Mouse (Mus musculus) kidney, postnatal 14 days (tissue): Measurements from ENCODE around the gene Macrod2.
A peak's percentile ranks its signal among the peaks of the same experiment; 100 is the strongest.

Source experiments
- DNase-seq: peaks from one replicate; pipeline ENCODE4 v3.0.0; 2022; ENCODE audit warnings: mixed read lengths

Gene Macrod2

DNA sequence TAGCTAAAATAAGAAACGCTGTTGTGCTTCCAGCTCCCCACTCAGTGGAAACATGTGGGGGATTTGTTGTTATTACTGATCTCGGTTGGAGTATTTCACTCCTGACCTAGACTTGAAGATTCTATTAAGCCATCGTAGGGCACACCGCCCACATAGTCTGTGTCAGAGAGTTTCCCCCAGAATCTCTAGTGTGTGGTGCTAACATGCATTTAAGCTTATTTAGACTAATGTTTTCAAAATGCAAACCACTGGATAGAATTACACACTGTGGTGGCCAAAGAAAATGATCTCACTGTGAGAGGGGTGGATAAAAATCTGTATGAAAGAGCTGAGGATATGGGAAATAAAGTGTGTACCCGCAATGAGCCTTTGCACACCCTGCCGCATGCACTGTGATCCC lies 834.7 kb downstream of the Macrod2 start:
- DNase-seq, result no peak

DNA sequence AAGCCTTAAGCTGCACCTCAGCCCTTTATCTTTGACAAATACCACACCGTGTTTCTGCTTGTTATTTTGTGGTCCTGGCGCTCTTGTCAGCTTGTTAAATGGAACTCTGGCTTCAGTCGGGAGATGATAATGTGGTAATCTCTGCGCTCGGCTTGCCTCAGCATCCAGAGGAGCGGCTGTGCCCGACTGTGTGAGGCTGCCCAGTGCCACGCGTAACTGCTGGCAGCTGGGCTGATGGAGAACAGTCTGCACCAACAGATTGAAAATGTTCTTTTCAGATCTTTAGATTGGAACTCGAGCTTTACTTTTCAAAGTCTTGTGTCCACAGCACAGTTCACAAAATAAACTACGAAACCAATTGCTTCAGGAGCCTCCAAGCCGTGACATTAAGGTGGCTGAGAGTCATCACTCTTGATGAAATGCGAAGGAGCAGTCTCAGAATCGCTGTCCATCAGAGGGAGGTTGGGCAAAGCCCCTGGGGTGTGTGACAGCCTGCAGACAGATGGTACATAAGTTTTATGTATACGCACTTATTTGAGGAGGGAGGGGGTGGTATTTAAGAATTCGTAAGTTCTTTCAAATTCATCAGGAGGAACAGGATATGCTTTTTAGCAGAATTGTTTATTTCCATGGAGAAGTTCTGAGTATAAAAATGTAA lies 836.0 kb downstream of the Macrod2 start:
- no peak for DNase-seq

- no peak for DNase-seq
Observed at GRCm38 (mm10) chr2:141234306-141234705, 839.2 kb downstream of the Macrod2 start.

- DNase-seq, result no peak
Observed at GRCm38 (mm10) chr2:141234724-141235453, 839.8 kb downstream of the Macrod2 start.

DNA sequence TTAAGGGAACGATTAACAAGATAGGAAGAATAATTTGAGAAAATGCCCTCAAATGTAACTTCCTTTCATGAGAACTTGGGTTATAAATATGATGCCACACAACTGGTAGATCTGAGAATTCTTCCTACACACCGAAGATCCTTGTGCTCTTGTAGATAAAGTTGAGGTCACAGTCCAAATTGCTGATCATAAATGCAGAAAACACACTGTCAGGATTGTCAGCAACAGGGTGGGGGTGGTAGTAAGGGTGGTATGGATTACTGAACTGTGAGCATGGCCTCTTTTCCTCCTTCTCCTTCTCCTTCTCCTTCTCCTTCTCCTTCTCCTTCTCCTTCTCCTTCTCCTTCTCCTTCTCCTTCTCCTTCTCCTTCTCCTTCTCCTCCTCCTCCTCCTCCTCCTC lies 852.6 kb downstream of the Macrod2 start:
- no peak for DNase-seq

DNA sequence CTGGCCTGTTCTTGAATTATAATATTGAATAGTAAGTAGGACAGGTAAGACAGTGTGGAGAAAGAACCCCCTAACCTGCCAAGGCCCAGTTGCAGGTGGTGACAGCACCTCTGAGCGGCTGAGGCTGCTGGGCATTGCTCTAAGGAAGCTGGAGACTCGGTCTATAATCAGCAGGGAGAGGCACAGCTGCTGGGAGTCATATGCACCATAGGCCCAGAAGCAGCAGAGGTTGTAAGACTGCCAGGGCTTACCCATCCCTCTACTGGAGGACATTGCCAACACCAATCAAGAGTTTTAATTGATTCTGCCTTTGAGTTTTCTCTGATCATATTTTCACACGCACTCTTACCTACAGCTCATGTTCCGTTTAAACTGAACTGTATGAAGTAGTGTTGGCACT lies 869.5 kb downstream of the Macrod2 start:
- DNase-seq, result no peak

GRCm38 (mm10) chr2:141266591-141266990 lies 871.5 kb downstream of the Macrod2 start:
- DNase-seq, result no peak

GRCm38 (mm10) chr2:141271541-141271940 lies 876.4 kb downstream of the Macrod2 start:
- DNase-seq, result no peak

DNA sequence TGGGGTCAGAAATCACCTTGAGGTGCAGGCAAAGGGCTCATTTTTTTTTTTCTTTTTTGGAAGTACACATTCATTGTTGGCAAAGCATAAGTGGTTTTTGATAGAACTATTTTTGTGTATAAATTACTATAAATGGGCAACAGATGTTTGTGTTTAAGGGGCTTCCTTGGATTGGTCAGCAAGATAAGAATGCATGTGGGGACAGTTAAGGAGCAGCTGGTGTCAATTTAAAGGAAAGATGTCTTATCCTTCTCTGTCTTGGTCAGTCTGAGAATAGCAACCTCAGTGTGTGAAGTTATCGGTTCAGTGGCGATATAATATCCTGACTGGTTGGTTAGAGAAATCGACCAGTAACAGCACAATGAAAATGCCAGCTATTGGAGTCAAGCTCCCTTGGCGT lies 877.9 kb downstream of the Macrod2 start:
- DNase-seq, result no peak

- no peak for DNase-seq
Observed at GRCm38 (mm10) chr2:141274262-141274661, 879.2 kb downstream of the Macrod2 start.

- peak; percentile 33 for DNase-seq
Observed at GRCm38 (mm10) chr2:141279130-141279698, 884.1 kb downstream of the Macrod2 start.

DNA sequence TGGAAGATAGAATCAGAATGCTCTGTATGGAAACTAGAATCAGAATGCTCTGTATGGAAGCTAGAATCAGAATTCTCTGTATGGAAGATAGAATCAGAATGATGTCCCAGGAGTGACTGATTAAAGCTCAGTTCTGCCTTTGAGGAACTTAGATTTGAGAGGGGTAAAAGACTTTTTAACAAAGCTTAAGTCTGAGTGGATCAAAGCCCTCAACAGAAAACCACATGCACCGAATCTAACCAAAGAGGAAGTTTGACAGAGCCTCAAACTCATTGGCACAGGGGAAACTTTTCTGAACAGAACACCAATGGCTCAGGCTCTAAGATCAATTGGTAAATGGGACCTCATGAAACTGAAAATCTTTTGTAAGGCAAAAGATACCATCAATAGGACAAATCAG lies 885.7 kb downstream of the Macrod2 start:
- no peak for DNase-seq

- no peak for DNase-seq
Observed at GRCm38 (mm10) chr2:141286110-141286747, 891.1 kb downstream of the Macrod2 start.

DNA sequence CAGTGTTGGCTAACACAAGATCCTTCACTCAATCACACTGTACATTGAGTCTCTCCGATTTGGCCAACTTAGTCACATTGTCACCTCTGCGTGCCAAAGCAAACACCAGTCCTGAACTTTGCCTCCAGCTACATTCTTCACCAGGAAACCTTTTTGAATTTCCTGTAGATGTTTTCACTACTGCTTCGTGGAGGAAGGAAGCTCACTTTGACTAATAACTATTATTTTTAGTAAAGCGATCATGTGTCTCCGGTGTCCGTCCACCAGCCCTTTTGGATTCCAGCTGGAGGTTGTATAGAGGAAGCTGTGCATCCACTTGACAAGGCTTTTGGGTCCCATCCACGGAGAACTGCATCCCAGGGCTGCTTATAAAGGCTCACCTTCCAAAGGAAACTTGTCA lies 893.4 kb downstream of the Macrod2 start:
- DNase-seq, result peak; percentile 69

- DNase-seq, result peak; percentile 54
Observed at GRCm38 (mm10) chr2:141289059-141289713, 894.1 kb downstream of the Macrod2 start.

GRCm38 (mm10) chr2:141292847-141293246 lies 897.7 kb downstream of the Macrod2 start:
- no peak for DNase-seq

GRCm38 (mm10) chr2:141299168-141299567 lies 904.1 kb downstream of the Macrod2 start:
- no peak for DNase-seq

DNA sequence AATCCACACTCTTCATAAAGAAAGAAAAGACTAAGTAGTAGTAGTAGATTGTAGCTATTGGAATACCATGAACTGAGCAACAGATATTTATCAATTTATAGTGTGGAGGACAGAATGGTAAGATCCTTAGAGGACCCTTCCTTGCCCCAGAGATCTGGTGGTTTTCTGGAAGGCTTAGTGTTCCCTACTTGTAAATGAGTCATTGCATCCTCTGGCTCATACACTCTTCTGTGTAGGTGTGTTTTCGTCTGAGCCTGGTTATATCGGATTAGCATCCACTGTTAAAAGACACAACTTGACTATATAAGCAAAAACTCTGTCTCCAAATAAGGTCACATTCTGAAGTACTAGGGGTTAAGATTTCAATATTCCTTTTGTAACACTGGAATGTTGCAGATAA lies 905.9 kb downstream of the Macrod2 start:
- no peak for DNase-seq

DNA sequence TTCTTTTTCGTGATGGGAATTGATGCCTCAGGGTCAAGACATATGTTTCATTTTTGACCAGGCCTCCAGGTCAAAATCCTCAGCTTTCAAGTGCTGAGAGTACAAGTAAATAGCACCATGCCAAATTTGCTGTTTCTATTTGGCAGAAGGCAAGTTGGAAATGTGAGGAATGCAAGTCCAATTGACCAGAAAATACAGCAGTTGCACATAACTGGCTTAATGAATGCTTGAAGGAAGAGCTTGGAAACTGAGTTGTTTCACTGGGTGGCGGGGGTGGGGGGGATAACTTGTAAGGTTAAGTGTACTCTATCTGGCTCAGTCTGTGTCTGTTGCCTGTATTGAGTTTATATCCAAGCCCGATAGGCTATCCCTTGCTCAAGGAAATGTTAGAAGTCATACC lies 913.3 kb downstream of the Macrod2 start:
- DNase-seq, result no peak

DNA sequence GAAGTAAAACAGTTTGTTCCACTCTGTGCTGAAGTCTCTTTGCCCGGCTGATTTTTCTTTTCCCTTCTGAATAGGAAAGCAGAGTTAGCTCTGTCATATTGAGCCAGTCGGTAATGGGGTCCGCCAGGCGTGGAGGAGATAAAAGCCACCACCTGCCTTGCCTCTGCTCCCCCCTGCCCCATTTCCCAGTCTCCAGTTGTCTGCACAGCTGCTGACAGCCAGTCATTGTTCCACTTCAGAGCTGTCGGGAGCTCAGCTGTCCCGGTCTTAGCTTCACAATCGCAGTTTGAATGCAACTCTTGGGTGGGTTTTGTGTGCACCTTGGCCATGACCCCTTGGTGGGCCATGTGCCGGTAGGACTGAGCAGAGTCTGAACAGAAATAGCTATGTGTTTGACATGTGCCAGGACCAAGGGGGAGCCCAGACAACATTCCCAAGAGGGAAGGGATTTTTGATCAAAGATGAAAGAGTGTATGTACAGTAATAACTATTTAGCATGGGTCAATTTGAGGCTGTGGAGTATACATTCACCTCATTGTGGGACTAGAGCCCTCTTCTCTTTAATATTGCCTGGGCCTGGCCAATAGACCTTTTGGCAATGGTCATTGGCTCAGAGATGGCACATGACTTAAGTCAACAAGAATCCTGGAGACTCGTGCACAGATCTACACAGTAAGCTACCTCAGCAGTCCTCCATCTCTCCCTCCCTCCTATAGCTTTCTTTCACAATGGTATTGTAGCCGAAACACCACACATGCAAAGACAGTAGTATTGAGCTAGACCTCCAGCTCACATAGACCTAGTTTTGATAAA lies 917.2 kb downstream of the Macrod2 start:
- DNase-seq, result no peak

GRCm38 (mm10) chr2:141315349-141315748 lies 920.2 kb downstream of the Macrod2 start:
- no peak for DNase-seq

DNA sequence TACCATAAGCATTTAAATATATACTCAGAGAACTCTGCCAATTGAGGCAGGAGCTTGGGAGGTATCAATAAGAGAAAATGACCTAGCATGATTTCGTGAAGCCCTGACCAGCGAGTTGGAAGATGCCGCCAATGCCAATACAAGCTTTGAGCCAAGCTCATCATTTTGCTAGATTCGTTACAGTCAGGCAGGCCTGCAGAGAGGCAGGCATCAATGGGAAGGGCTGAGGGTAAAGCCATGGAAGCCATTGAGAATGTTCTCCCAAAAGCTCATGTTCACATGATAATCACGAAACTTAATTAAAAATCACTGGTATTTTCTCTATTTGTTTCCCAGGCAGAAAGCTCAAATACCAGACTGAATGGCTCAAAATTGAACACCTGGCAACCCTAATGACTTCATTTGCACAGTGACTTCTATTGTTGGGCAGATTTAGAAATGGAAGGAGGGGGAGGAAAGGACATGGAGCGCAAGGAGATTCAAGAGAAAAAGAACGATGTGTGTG lies 928.9 kb downstream of the Macrod2 start:
- DNase-seq, result no peak
